Mouse (Mus musculus): ENCODE results near the gene Gm28230.

The Gm28230 gene

GRCm38 (mm10) chr2:74763976-74764375, 37.4 kb downstream of the Gm28230 start:
- DNase-seq (ENCODE audit: low spot score), result no peak

GRCm38 (mm10) chr2:74774359-74774758, 47.8 kb downstream of the Gm28230 start:
- DNase-seq (ENCODE audit: low spot score), result no peak

- DNase-seq (ENCODE audit: low spot score), result no peak
Observed at GRCm38 (mm10) chr2:74777536-74778275, 51.2 kb downstream of the Gm28230 start.

- no peak for DNase-seq (ENCODE audit: low spot score)
Observed at GRCm38 (mm10) chr2:74781386-74781785, 54.9 kb downstream of the Gm28230 start.

- DNase-seq (ENCODE audit: low spot score), result no peak
Observed at GRCm38 (mm10) chr2:74795531-74795930, 69.0 kb downstream of the Gm28230 start.
